Mouse (Mus musculus) midbrain, embryonic 15.5 days (tissue): ENCODE measurements around the gene Olfr1241. TPM values are rescaled to one million over a fixed set of nuclear protein-coding genes. Genes with fewer than 3 reads are reported as not detected.

Experiments used
- ATAC-seq: fragments of 200-750 bp; cut with Nextera tagmentation; replicated peaks from 2 replicates; pipeline ENCODE4 v1.8.0; 2017; ENCODE audit warnings: moderate TSS enrichment
- H3K27ac ChIP-seq: fragments of 300-500 bp; sonication (generic); 2 replicates; pipeline ENCODE4 v1.5.1; 2015; ENCODE audit warnings: mild to moderate bottlenecking, inconsistent platforms
- H3K27me3 ChIP-seq: fragments of 300-500 bp; sonication (generic); replicated peaks from 2 replicates; pipeline ENCODE4 v1.6.1; 2015; ENCODE audit warnings: inconsistent platforms
- H3K36me3 ChIP-seq: fragments of 300-500 bp; sonication (generic); replicated peaks from 2 replicates; pipeline ENCODE4 v1.6.1; 2015; ENCODE audit warnings: inconsistent platforms
- H3K4me1 ChIP-seq: fragments of 300-500 bp; sonication (generic); 2 replicates; pipeline ENCODE4 v1.6.1; 2015; ENCODE audit warnings: inconsistent platforms
- H3K4me2 ChIP-seq: fragments of 300-500 bp; sonication (generic); 2 replicates; pipeline ENCODE4 v1.6.1; 2015; ENCODE audit warnings: inconsistent platforms, mild to moderate bottlenecking, moderate library complexity
- H3K4me3 ChIP-seq: fragments of 300-500 bp; sonication (generic); 2 replicates; pipeline ENCODE4 v1.5.1; 2015; ENCODE audit warnings: mild to moderate bottlenecking, inconsistent platforms
- H3K9ac ChIP-seq: fragments of 300-500 bp; sonication (generic); 2 replicates; pipeline ENCODE4 v1.6.1; 2015; ENCODE audit warnings: mild to moderate bottlenecking, inconsistent platforms
- H3K9me3 ChIP-seq: fragments of 300-500 bp; sonication (generic); 2 replicates; pipeline ENCODE4 v1.6.1; 2016; ENCODE audit warnings: inconsistent platforms
- WGBS: fragments of 180-500 bp; shearing (Covaris S2); methylation state at CpG from one replicate; pipeline ENCODE4 v1.1.7; 2015; ENCODE audit warnings: mixed read lengths; 5-methylcytosine and 5-hydroxymethylcytosine counted together
- polyA plus RNA-seq: library from polyadenylated mRNA; unstranded; fragments of >200 nt; fragmentation: Nextera tagmentation; extraction: Ambion mirVana; gene quantifications from 2 replicates; pipeline ENCODE4 v1.2.1, GENCODE M21; 2015

Olfr1241 gene
- polyA plus RNA-seq: not detected in 2 replicates

GRCm38 (mm10) chr2:89487026-89487425, at the start of gene Olfr1241:
Olfr1241 (minus strand) TSS chr2:89487126.
- Histone ChIP-seq H3K27ac (no peak within 1 kb of the TSS), H3K4me3 (no peak within 1 kb of the TSS), H3K27me3 (no peaks in the 10 kb centered on the region), H3K36me3 (no peaks in the 10 kb centered on the region), H3K9ac (no peak within 1 kb of the TSS), H3K4me2 (no peak within 1 kb of the TSS), H3K9me3 (no peaks in the 10 kb centered on the region), H3K4me1 (no peaks in the 10 kb centered on the region)
- no peak for ATAC-seq

GRCm38 (mm10) chr2:89531387-89531786, 44.5 kb upstream of the Olfr1241 start, which contains the start of gene Olfr1243:
Olfr1243 (minus strand) TSS chr2:89531487.
- Histone ChIP-seq H3K27me3 (no peaks in the 10 kb centered on the region), H3K4me3 (no peak within 1 kb of the TSS), H3K36me3 (no peaks in the 10 kb centered on the region), H3K9me3 (no peaks in the 10 kb centered on the region), H3K27ac (no peak within 1 kb of the TSS), H3K4me2 (no peak within 1 kb of the TSS), H3K9ac (no peak within 1 kb of the TSS), H3K4me1 (no peaks in the 10 kb centered on the region)
- WGBS: 76% methylated on average over 1 of the region's 1 CpGs
- no peak for ATAC-seq

GRCm38 (mm10) chr2:89498235-89498634, 11.3 kb upstream of the Olfr1241 start, which contains the start of gene Olfr1242:
Olfr1242 (minus strand) TSS chr2:89498335.
- Histone ChIP-seq H3K27me3 (no peaks in the 10 kb centered on the region), H3K4me1 (no peaks in the 10 kb centered on the region), H3K4me3 (no peak within 1 kb of the TSS), H3K36me3 (no peaks in the 10 kb centered on the region), H3K9me3 (no peaks in the 10 kb centered on the region), H3K27ac (no peak within 1 kb of the TSS), H3K4me2 (no peak within 1 kb of the TSS), H3K9ac (no peak within 1 kb of the TSS)
- WGBS: 85% methylated on average over 1 of the region's 1 CpGs
- no peak for ATAC-seq

GRCm38 (mm10) chr2:89442900-89443299, 44.0 kb downstream of the Olfr1241 start, which contains the start of gene Olfr1240:
Olfr1240 (minus strand) TSS chr2:89443000.
- no peaks in the 10 kb centered on the region for H3K4me1 ChIP-seq
- H3K36me3 ChIP-seq: no peaks in the 10 kb centered on the region
- H3K4me3 ChIP-seq: no peak within 1 kb of the TSS
- H3K27ac ChIP-seq: no peak within 1 kb of the TSS
- WGBS: 85% methylated on average over 3 of the region's 3 CpGs
- no peak for ATAC-seq
- H3K9me3 ChIP-seq: no peaks in the 10 kb centered on the region
- H3K9ac ChIP-seq: no peak within 1 kb of the TSS
- H3K27me3 ChIP-seq: no peaks in the 10 kb centered on the region
- no peak within 1 kb of the TSS for H3K4me2 ChIP-seq

Other genes starting within 250 kb of the Olfr1241 start
- gene Olfr1228, start 233.1 kb downstream of the Olfr1241 start, polyA plus RNA-seq: not detected in 2 replicates
- gene Olfr1229, start 199.1 kb downstream of the Olfr1241 start, polyA plus RNA-seq: not detected in 2 replicates
- not detected in 2 replicates for gene Olfr1230, start 189.9 kb downstream of the Olfr1241 start, polyA plus RNA-seq
- gene Olfr1231, start 180.1 kb downstream of the Olfr1241 start, polyA plus RNA-seq: not detected in 2 replicates
- gene Olfr1232, start 157.5 kb downstream of the Olfr1241 start, polyA plus RNA-seq: not detected in 2 replicates
- not detected in 2 replicates for gene Olfr1233, start 144.7 kb downstream of the Olfr1241 start, polyA plus RNA-seq
- gene Olfr1234, start 122.3 kb downstream of the Olfr1241 start, polyA plus RNA-seq: not detected in 2 replicates
- gene Olfr1238, start 77.5 kb downstream of the Olfr1241 start, polyA plus RNA-seq: not detected in 2 replicates
- not detected in 2 replicates for gene Olfr1239, start 66.7 kb downstream of the Olfr1241 start, polyA plus RNA-seq
- not detected in 2 replicates for gene Olfr1240, start 44.1 kb downstream of the Olfr1241 start, polyA plus RNA-seq
- gene Olfr1242, start 11.2 kb upstream of the Olfr1241 start, polyA plus RNA-seq: not detected in 2 replicates
- not detected in 2 replicates for gene Olfr1243, start 44.4 kb upstream of the Olfr1241 start, polyA plus RNA-seq
- gene Olfr1245, start 91.3 kb upstream of the Olfr1241 start, polyA plus RNA-seq: not detected in 2 replicates
- not detected in 2 replicates for gene Olfr1246, start 106.0 kb upstream of the Olfr1241 start, polyA plus RNA-seq
- gene Olfr1247, start 127.0 kb upstream of the Olfr1241 start, polyA plus RNA-seq: not detected in 2 replicates
- not detected in 2 replicates for gene Olfr1248, start 131.1 kb upstream of the Olfr1241 start, polyA plus RNA-seq
- not detected in 2 replicates for gene Olfr1249, start 147.9 kb upstream of the Olfr1241 start, polyA plus RNA-seq
- not detected in 2 replicates for gene Olfr1250, start 174.3 kb upstream of the Olfr1241 start, polyA plus RNA-seq
- gene Olfr1251, start 184.8 kb upstream of the Olfr1241 start, polyA plus RNA-seq: not detected in 2 replicates
- gene Olfr1252, start 237.9 kb upstream of the Olfr1241 start, polyA plus RNA-seq: not detected in 2 replicates